Mouse (Mus musculus): ENCODE results near the gene Scnm1. TPM values are rescaled to one million over a fixed set of nuclear protein-coding genes. Genes with fewer than 3 reads are reported as not detected.
"Not testable (repeated sequence)": the region's sequence is repeated elsewhere in the genome, so short reads cannot be mapped to it uniquely, and the experiment has no call there.

Scnm1 gene
- polyA plus RNA-seq, 1 experiment from 2014 or later: 86.7 TPM

DNA sequence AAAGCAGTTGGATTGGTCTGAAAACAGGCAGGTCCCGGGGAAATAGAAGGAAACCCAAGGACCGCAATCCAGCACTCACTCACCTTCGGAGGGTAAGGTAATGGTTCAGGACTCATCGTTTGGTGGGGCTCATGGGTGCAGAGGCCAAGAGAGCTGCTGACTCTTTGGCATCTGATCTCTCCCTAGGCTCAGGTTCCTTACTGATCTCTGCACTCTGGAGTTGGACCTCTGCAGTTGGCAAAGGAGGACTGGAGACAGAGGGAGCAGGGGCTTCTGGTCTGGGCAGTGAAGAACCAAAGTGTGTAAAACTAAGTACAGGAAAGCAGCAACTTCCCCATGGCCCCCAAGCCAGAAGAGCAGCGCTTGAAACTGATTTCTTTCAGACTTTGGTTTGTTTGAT, 3.7 kb downstream of the Scnm1 start:
- H3K27ac ChIP-seq (replicated peaks): no peak overlapping the region
- H3K9me3 ChIP-seq (replicated peaks): no peaks in the 10 kb centered on the region
- peaks cover 21% of the 10 kb centered on the region for H3K4me1 ChIP-seq
- peaks cover 20% of the 10 kb centered on the region; the same call in 1 of the 2 replicates for H3K36me3 ChIP-seq
- ATAC-seq (ENCODE audit: low FRiP score): no peak
- no peak overlapping the region for H3K4me2 ChIP-seq
- H3K4me3 ChIP-seq (replicated peaks): no peak overlapping the region
- H3K9ac ChIP-seq (replicated peaks): no peak overlapping the region
- WGBS: 80% methylated on average over 5 of the region's 5 CpGs
- H3K27me3 ChIP-seq (replicated peaks): no peaks in the 10 kb centered on the region

DNA sequence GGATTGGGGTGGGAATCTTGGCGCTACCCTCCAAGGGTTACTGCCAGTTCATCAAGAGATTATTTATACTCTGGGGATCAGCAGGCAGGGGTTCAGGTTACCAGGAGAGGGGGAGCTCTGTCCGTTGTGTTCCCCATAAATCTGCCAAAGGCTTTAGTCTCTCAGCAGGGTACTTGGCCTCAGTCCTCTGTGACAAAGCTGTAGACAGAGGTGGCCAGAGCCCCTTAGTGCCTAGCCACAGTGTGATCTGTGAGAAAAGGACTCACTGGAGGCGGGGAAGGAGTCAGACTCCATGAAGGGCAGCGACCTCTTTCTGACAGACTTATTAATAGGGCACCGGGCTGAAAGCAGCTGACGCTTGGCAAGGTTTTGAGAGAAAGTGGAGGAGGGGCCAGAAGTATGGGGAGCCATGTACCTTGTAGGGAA, 4.6 kb downstream of the Scnm1 start:
- ATAC-seq (ENCODE audit: low FRiP score): no peak
- H3K9me3 ChIP-seq (replicated peaks): no peaks in the 10 kb centered on the region
- no peak overlapping the region for H3K4me2 ChIP-seq
- H3K9ac ChIP-seq (replicated peaks): no peak overlapping the region
- WGBS: 9% methylated on average over 6 of the region's 6 CpGs
- H3K27me3 ChIP-seq (replicated peaks): no peaks in the 10 kb centered on the region
- H3K4me3 ChIP-seq (replicated peaks): no peak overlapping the region
- H3K27ac ChIP-seq (replicated peaks): no peak overlapping the region
- H3K36me3 ChIP-seq: peaks cover 20% of the 10 kb centered on the region; the same call in 1 of the 2 replicates
- H3K4me1 ChIP-seq: peaks cover 25% of the 10 kb centered on the region

DNA sequence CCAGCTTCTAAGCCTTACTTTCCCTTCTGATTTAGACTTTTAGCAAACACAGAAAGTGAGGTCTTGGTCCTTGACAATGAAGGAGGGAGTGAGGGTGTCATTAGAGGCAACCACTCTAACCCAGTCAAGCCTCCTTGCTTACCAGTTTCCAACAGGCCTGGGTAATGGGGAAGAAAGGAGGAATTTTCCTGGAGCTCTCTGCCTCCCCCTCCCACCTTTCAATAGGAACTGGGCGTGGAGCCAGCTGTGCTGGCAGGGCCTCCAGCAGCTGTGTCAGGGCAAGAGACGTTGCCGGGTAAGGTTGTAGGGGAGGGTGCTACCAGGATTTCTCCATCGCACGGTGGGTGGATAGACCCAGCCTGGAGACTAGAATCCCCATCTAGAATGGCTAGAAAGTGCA, 8.8 kb downstream of the Scnm1 start:
- H3K27ac ChIP-seq (replicated peaks): peak overlapping the region; percentile 60
- H3K27me3 ChIP-seq (replicated peaks): no peaks in the 10 kb centered on the region
- no peaks in the 10 kb centered on the region for H3K9me3 ChIP-seq (replicated peaks)
- peaks cover 17% of the 10 kb centered on the region for H3K4me1 ChIP-seq
- peak; percentile 60; the same call in 1 of the 2 replicates for ATAC-seq (ENCODE audit: low FRiP score)
- no peak overlapping the region for H3K4me2 ChIP-seq
- 37% methylated on average over 5 of the region's 5 CpGs for WGBS
- H3K36me3 ChIP-seq: peaks cover 40% of the 10 kb centered on the region
- no peak overlapping the region for H3K4me3 ChIP-seq (replicated peaks)
- H3K9ac ChIP-seq (replicated peaks): no peak overlapping the region

DNA sequence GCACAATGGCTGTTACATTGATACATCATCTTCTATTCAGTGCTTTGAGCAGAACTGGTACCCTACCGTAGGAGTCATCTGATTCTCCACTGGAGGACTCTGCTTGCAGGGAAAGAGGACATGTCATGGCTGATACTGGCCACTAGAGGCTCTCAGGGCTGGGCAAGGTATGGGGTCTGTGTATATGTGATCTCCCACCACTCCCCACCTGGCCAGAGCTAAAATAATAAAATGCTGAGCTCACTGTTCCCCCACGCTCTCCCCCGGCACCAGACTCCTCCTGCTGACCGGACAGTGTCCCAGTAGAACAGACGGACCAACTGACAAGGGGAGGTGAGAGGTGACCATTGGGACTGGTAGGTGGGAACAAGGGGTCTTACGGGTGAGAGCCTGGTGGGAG, 9.6 kb downstream of the Scnm1 start, which contains the start of gene Tmod4:
TSS of gene Tmod4 (plus strand) at position 231 of the 400 bp plus-strand sequence.
- Histone ChIP-seq H3K4me3 (replicated peaks) (no peak within 1 kb of the TSS), H3K4me1 (peaks cover 12% of the 10 kb centered on the region), H3K27me3 (replicated peaks) (no peaks in the 10 kb centered on the region), H3K4me2 (no peak within 1 kb of the TSS), H3K27ac (replicated peaks) (peak within 1 kb of the TSS; percentile 60), H3K36me3 (peaks cover 41% of the 10 kb centered on the region), H3K9ac (replicated peaks) (no peak within 1 kb of the TSS), H3K9me3 (replicated peaks) (no peaks in the 10 kb centered on the region)
- WGBS: 59% methylated on average over 6 of the region's 6 CpGs
- ATAC-seq (ENCODE audit: low FRiP score): no peak

DNA sequence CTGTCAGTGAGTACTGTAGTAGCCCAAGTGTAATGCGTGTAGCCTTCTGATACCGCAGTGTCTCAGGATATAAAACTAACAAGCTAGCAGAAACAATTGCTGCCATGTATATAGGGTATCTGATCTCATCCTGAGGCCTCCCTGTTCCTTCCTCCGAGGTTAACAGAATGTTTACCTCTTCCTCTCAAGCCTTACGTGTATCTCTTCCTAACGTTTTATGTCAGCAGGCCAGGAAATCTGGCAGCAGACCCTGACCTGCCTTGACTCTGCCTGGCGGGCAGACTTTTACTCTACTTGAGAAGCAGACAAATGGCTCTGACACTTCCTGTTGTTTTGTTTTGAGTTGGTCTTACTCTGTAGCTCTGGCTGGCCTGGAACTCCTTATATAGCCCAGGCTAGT, 12.2 kb downstream of the Scnm1 start:
- Histone ChIP-seq H3K9me3 (replicated peaks) (no peaks in the 10 kb centered on the region), H3K27ac (replicated peaks) (no peak overlapping the region), H3K27me3 (replicated peaks) (no peaks in the 10 kb centered on the region), H3K4me3 (replicated peaks) (no peak overlapping the region), H3K4me2 (no peak overlapping the region), H3K4me1 (peaks cover 11% of the 10 kb centered on the region), H3K9ac (replicated peaks) (no peak overlapping the region), H3K36me3 (peaks cover 56% of the 10 kb centered on the region)
- 85% methylated on average over 6 of the region's 6 CpGs for WGBS
- ATAC-seq (ENCODE audit: low FRiP score): no peak

DNA sequence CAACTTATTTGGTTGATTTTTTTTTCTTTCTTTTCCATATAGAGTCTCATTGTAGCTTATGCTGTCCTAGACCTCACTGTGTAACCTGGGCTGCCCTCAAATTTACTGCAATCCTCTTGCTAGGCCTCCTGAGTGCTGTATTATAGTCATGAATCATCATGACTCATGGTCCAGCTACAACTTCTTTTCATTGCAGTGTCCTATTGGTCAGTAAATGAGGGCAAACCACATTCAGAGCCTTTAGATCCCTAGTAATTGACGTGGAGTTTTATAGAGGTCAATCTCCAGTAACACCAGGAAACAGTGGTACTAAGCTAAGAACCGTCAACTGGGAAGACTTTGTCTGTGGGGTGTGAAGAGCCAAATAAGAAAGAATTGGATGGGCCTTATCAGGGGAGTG, 16.1 kb downstream of the Scnm1 start:
- ATAC-seq (ENCODE audit: low FRiP score): no peak
- H3K4me3 ChIP-seq (replicated peaks): no peak overlapping the region
- no peaks in the 10 kb centered on the region for H3K27me3 ChIP-seq (replicated peaks)
- 66% methylated on average over 2 of the region's 2 CpGs for WGBS
- peaks cover 64% of the 10 kb centered on the region for H3K36me3 ChIP-seq
- H3K9me3 ChIP-seq (replicated peaks): no peaks in the 10 kb centered on the region
- no peak overlapping the region for H3K4me2 ChIP-seq
- H3K4me1 ChIP-seq: peaks cover 6% of the 10 kb centered on the region
- H3K9ac ChIP-seq (replicated peaks): no peak overlapping the region
- no peak overlapping the region for H3K27ac ChIP-seq (replicated peaks)

DNA sequence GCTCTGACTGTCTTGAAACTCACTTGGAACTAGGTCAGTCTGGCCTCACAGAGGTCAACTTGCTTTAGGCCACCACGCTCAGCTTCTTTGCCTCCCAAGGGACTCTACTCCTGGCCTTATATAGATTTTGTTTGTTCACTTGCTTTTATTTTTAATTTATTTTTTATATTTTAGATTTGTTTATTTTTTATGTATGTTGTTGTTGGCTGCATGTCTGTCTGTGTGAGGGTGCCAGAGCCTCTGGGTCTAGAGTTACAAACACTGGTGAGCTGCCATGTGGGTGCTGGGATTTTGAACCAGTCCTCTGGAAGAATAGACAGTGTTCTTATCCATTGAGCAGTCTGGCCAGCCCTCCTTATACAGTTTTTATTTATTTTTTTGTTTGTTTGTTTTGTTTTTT, 21.1 kb downstream of the Scnm1 start:
- WGBS: 93% methylated on average over 1 of the region's 1 CpGs
- no peak overlapping the region for H3K27ac ChIP-seq (replicated peaks)
- no peaks in the 10 kb centered on the region for H3K27me3 ChIP-seq (replicated peaks)
- no peak for ATAC-seq (ENCODE audit: low FRiP score)
- no peak overlapping the region for H3K4me3 ChIP-seq (replicated peaks)
- no peak overlapping the region; the same call in 1 of the 2 replicates for H3K9ac ChIP-seq (replicated peaks)
- H3K36me3 ChIP-seq: peaks cover 19% of the 10 kb centered on the region
- H3K4me2 ChIP-seq: peak overlapping the region; percentile 58
- no peaks in the 10 kb centered on the region for H3K9me3 ChIP-seq (replicated peaks)
- peaks cover 20% of the 10 kb centered on the region for H3K4me1 ChIP-seq

DNA sequence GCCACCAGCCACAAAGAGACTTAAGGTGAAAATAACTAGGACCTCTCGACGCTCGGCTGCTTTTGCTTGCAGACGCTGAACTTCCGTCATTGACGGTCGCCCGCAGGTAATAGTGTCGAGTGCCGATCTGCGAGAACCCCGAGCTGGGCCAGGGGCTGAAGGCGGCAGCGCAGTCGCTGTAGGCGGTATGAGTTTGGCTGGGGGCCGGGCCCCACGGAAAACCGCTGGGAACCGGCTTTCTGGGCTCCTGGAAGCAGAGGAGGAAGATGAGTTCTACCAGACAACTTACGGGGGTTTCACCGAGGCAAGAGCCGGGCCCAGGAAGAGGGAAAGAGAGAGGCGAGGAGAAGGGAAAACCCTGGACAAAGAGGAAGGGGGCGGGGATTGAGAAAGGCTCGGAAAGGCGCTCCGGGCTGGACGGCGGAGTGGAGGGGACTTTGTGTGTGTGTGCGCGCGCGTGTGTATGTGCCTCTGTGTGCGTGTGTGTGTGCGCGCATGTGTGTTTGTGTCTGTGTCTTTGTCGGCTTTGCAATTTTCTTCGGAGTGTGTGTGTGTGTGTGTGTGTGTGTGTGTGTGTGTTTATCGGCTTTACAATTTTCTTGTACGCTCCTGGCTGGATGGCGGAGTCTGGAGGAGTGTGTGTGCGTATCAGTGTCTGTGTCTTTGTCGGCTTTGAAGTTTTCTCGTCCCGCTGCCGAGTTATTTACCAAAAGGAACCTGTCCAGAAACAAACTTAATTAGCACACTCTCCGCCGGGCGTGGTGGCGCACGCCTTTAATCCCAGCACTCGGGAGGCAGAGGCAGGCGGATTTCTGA, 22.7 kb downstream of the Scnm1 start, which contains the start of gene Vps72:
TSS of gene Vps72 (plus strand) at position 112 of the 816 bp plus-strand sequence.
- Histone ChIP-seq H3K4me3 (replicated peaks) (peak within 1 kb of the TSS; percentile 87), H3K36me3 (peaks cover 12% of the 10 kb centered on the region), H3K27me3 (replicated peaks) (no peaks in the 10 kb centered on the region), H3K4me2 (peak within 1 kb of the TSS; percentile 58), H3K4me1 (peaks cover 20% of the 10 kb centered on the region), H3K9ac (replicated peaks) (peak within 1 kb of the TSS; percentile 74), H3K27ac (replicated peaks) (peak within 1 kb of the TSS; percentile 95), H3K9me3 (replicated peaks) (no peaks in the 10 kb centered on the region)
- WGBS: under 1% methylated on average over 53 of the region's 54 CpGs
- ATAC-seq (ENCODE audit: low FRiP score): peak; percentile 82

DNA sequence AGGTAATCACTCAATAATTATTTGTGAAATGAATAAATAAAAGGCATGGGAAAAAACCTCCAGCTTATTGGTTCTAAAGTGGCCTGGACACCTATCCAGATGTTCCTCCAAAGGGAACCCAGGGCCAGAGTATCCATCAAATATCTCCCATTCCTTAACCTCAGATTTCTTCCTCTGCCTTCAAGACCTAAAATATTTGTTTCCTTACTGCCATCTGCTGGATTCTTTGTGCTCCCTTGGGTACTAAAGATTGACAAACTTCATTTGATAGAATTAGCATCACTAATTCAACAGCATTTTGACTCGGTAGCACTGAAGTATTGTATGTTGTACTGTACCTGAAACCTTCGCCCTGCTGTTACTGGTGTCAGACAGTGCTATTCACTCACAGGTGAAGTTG, 25.9 kb downstream of the Scnm1 start:
- 74% methylated on average over 2 of the region's 2 CpGs for whole genome bisulfite sequencing
- H3K27me3 ChIP-seq (replicated peaks): no peaks in the 10 kb centered on the region
- H3K36me3 ChIP-seq: no peaks in the 10 kb centered on the region
- no peak for ATAC-seq (ENCODE audit: low FRiP score)
- H3K4me2 ChIP-seq: no peak overlapping the region
- H3K4me3 ChIP-seq (replicated peaks): no peak overlapping the region
- peaks cover 28% of the 10 kb centered on the region for H3K4me1 ChIP-seq
- no peak overlapping the region for H3K9ac ChIP-seq (replicated peaks)
- H3K9me3 ChIP-seq (replicated peaks): no peaks in the 10 kb centered on the region
- no peak overlapping the region for H3K27ac ChIP-seq (replicated peaks)

DNA sequence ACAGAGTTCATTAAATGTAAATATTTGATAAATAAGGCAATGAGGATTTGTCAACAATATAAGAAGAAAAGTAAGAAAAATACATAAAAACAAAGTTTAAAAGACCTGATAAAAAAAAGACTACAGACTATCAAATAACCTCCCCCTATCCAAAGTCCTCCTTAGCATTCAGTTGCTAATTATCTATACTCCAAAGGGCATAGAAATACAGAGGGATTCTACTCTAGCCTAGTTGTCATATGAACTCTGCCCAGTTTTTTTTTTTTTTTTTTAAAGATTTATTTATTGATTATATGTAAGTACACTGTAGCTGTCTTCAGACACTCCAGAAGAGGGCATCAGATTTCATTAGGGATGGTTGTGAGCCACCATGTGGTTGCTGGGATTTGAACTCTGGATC, 26.5 kb downstream of the Scnm1 start:
- H3K9ac ChIP-seq (replicated peaks); H3K36me3 ChIP-seq; H3K9me3 ChIP-seq (replicated peaks); H3K27me3 ChIP-seq (replicated peaks); ATAC-seq (ENCODE audit: low FRiP score): not testable (repeated sequence)
- Histone ChIP-seq H3K4me3 (replicated peaks) (peak overlapping the region; percentile 97), H3K4me1 (peaks cover 22% of the 10 kb centered on the region), H3K27ac (replicated peaks) (peak overlapping the region; percentile 75; the same call in 1 of the 2 replicates), H3K4me2 (peak overlapping the region; percentile 77)

DNA sequence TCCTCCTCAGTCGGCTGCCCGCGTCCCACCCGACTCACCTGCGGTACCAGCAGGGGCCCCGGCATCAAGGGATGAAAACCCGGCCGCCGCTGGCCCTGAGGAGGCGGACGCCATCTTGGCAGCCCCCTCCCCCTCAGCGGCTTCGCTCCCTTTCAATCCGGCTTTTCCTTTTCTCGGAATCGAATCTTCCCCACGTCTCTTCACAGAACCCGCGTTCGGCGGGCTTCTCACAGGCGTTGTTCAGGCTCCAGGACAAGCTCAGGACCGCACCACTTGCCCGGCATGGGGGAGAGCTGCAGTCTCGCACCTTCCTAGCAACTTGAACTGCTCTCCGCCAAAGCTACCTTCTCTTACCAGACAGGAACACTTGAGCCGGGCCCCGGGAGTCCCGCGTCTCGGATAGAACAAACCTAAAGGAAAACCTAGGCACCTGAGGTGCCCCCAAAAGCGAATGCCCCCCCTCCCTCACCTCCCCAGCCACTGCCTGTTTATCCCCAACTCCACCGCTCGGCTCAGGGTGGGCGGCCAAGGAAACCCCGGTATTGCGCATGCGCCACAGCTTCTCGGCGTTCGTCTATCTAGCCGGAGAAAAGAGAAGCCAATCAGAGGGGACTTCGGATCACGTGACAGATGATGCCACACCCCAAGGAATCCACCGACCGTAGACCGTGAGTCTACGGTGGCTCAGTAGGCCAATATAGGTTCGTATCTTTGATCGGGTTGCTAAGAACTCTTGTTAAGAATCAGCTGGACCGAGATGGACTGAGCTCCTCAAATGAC, 27.3 kb downstream of the Scnm1 start, which contains the start of gene Pip5k1a:
TSS of gene Pip5k1a (minus strand) at position 593 of the 780 bp plus-strand sequence.
- H3K9me3 ChIP-seq (replicated peaks): no peaks in the 10 kb centered on the region
- H3K4me1 ChIP-seq: peaks cover 24% of the 10 kb centered on the region
- H3K4me2 ChIP-seq: peak within 1 kb of the TSS; percentile 77
- peak within 1 kb of the TSS; percentile 90 for H3K27ac ChIP-seq (replicated peaks)
- peak within 1 kb of the TSS; percentile 95 for H3K9ac ChIP-seq (replicated peaks)
- WGBS: under 1% methylated on average over 51 of the region's 51 CpGs
- no peaks in the 10 kb centered on the region for H3K27me3 ChIP-seq (replicated peaks)
- H3K4me3 ChIP-seq (replicated peaks): peak within 1 kb of the TSS; percentile 97
- peak; percentile 93 for ATAC-seq (ENCODE audit: low FRiP score)
- H3K36me3 ChIP-seq: no peaks in the 10 kb centered on the region
